Mouse (Mus musculus) forebrain, embryonic 15.5 days (tissue): Measurements from ENCODE around the gene Irgq. TPM values are rescaled to one million over a fixed set of nuclear protein-coding genes. Genes with fewer than 3 reads are reported as not detected.
"Not testable (repeated sequence)": the region's sequence is repeated elsewhere in the genome, so short reads cannot be mapped to it uniquely, and the experiment has no call there.

Source experiments
- ATAC-seq: fragments of 200-750 bp; cut with Nextera tagmentation; replicated peaks from 2 replicates; pipeline ENCODE4 v1.8.0; 2017; ENCODE audit warnings: mild to moderate bottlenecking, moderate TSS enrichment, moderate library complexity
- H3K27ac ChIP-seq: fragments of 300-500 bp; sonication (generic); replicated peaks from 2 replicates; pipeline ENCODE4 v1.5.1; 2015; ENCODE audit warnings: mild to moderate bottlenecking, inconsistent platforms
- H3K27me3 ChIP-seq: fragments of 300-500 bp; sonication (generic); 2 replicates; pipeline ENCODE4 v1.6.1; 2015; ENCODE audit warnings: inconsistent platforms
- H3K36me3 ChIP-seq: fragments of 300-500 bp; sonication (generic); 2 replicates; pipeline ENCODE4 v1.6.1; 2015; ENCODE audit warnings: mild to moderate bottlenecking, inconsistent platforms
- H3K4me1 ChIP-seq: fragments of 300-500 bp; sonication (generic); 2 replicates; pipeline ENCODE4 v1.6.1; 2015; ENCODE audit warnings: inconsistent platforms
- H3K4me2 ChIP-seq: fragments of 300-500 bp; sonication (generic); replicated peaks from 2 replicates; pipeline ENCODE4 v1.6.1; 2015; ENCODE audit warnings: mild to moderate bottlenecking, inconsistent platforms
- H3K4me3 ChIP-seq: fragments of 300-500 bp; sonication (generic); 2 replicates; pipeline ENCODE4 v1.5.1; 2015; ENCODE audit warnings: mild to moderate bottlenecking, inconsistent platforms
- H3K9ac ChIP-seq: fragments of 300-500 bp; sonication (generic); replicated peaks from 2 replicates; pipeline ENCODE4 v1.6.1; 2015; ENCODE audit warnings: mild to moderate bottlenecking, inconsistent platforms
- H3K9me3 ChIP-seq: fragments of 300-500 bp; sonication (generic); 2 replicates; pipeline ENCODE4 v1.6.1; 2016; ENCODE audit warnings: inconsistent platforms
- WGBS: fragments of 180-500 bp; shearing (Covaris S2); methylation state at CpG from one replicate; pipeline ENCODE4 v1.1.7; 2015; ENCODE audit warnings: mixed read lengths; 5-methylcytosine and 5-hydroxymethylcytosine counted together
- polyA plus RNA-seq: library from polyadenylated mRNA; unstranded; fragments of >200 nt; fragmentation: Nextera tagmentation; extraction: Ambion mirVana; gene quantifications from 2 replicates; pipeline ENCODE4 v1.2.1, GENCODE M21; 2015

Gene Irgq
- polyA plus RNA-seq, 1 experiment from 2014 or later, result 29.3 TPM

DNA sequence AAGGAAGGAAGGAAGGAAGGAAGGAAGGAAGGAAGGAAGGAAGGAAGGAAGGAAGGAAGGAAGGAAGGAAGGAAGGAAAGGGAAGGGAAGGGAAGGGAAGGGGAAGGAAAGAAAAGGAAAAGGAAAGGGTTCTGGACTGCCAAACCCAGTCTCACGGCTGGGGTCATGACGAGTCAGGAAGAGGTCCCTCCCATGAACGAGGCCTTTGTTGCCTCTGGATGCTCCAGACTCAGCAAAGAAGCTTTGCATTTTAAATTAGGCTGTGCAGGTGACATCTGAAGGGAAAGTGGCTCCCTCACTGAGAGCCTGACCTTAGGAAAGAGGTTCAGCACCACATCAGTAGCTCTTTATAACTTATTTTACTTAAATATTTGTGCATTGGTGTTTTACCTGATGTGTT lies 11.4 kb upstream of the Irgq start:
- WGBS, result 24% methylated on average over 3 of the region's 3 CpGs
- H3K4me3 ChIP-seq, result no peak overlapping the region
- peaks cover 14% of the 10 kb centered on the region; the same call in 1 of the 2 replicates for H3K4me1 ChIP-seq
- no peak overlapping the region for H3K27ac ChIP-seq
- H3K4me2 ChIP-seq, result no peak overlapping the region
- H3K9ac ChIP-seq, result no peak overlapping the region
- H3K36me3 ChIP-seq, result peaks cover 20% of the 10 kb centered on the region; the same call in 1 of the 2 replicates
- no peak for ATAC-seq
- no peaks in the 10 kb centered on the region for H3K27me3 ChIP-seq
- H3K9me3 ChIP-seq, result no peaks in the 10 kb centered on the region

DNA sequence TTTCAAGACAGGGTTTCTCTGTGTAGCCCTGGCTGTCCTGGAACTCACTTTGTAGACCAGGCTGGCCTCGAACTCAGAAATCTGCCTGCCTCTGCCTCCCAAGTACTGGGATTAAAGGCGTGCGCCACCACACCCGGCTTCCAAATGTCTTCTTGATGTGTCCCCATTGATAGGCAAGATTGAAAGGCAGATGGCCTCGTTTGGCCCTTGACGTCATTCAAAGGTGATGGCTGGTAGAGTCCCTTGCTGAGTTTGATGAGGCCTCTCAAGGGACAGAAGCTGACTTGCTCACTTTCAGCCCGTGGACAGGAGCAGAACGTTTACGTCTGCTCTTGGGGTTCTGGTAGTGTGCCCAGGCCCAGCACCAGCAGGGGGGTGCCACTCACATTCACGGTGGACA lies 10.4 kb upstream of the Irgq start:
- 83% methylated on average over 10 of the region's 10 CpGs for WGBS
- ATAC-seq, H3K4me2 ChIP-seq, H3K9me3 ChIP-seq, H3K4me3 ChIP-seq, H3K9ac ChIP-seq, H3K27me3 ChIP-seq, H3K27ac ChIP-seq: not testable (repeated sequence)
- Histone ChIP-seq H3K4me1 (peaks cover 13% of the 10 kb centered on the region; the same call in 1 of the 2 replicates), H3K36me3 (peaks cover 16% of the 10 kb centered on the region; the same call in 1 of the 2 replicates)

DNA sequence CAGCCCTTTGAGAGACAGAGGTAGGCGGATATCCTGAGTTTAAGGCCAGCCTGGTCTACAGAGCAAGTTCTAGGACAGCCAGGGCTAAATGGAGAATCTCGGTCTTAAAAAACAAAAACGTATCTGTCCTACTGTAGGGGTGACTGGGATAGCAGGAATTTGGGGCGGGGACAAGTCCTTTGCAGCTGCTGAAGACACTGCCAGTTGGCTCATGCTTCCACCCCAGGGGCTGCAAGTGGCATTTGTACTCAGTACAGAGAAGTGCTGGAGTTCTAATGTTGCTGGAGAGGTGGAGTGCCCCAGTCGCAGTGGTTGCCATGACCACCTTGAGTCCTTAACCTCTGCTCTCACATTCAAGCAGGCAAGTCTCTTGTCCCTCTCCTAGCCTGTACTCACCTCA lies 7.7 kb upstream of the Irgq start:
- peaks cover 13% of the 10 kb centered on the region; the same call in 1 of the 2 replicates for H3K4me1 ChIP-seq
- H3K36me3 ChIP-seq, result peaks cover 7% of the 10 kb centered on the region; the same call in 1 of the 2 replicates
- H3K9ac ChIP-seq, result no peak overlapping the region
- ATAC-seq, result no peak
- H3K27ac ChIP-seq, result no peak overlapping the region
- H3K27me3 ChIP-seq, result no peaks in the 10 kb centered on the region
- no peak overlapping the region for H3K4me3 ChIP-seq
- H3K4me2 ChIP-seq, result no peak overlapping the region
- 73% methylated on average over 5 of the region's 5 CpGs for WGBS
- no peaks in the 10 kb centered on the region for H3K9me3 ChIP-seq

- Histone ChIP-seq H3K36me3 (peaks cover 4% of the 10 kb centered on the region; the same call in 1 of the 2 replicates), H3K27ac (no peak overlapping the region), H3K9me3 (no peaks in the 10 kb centered on the region), H3K4me1 (peaks cover 9% of the 10 kb centered on the region; the same call in 1 of the 2 replicates), H3K27me3 (no peaks in the 10 kb centered on the region), H3K4me2 (no peak overlapping the region), H3K9ac (no peak overlapping the region), H3K4me3 (no peak overlapping the region)
- WGBS, result 85% methylated on average over 6 of the region's 6 CpGs
- ATAC-seq, result no peak
These were observed 6.8 kb upstream of the Irgq start for GRCm38 (mm10) chr7:24523723-24524122.

GRCm38 (mm10) chr7:24524978-24525377 lies 5.5 kb upstream of the Irgq start:
- Histone ChIP-seq H3K4me3 (no peak overlapping the region), H3K4me1 (peaks cover 18% of the 10 kb centered on the region), H3K9me3 (no peaks in the 10 kb centered on the region), H3K27me3 (no peaks in the 10 kb centered on the region), H3K36me3 (0 out of 2 replicates have a peak, but pooled peaks cover 3% of the 10 kb centered on the region), H3K4me2 (no peak overlapping the region), H3K9ac (no peak overlapping the region), H3K27ac (no peak overlapping the region)
- ATAC-seq, result no peak
- WGBS, result 79% methylated on average over 6 of the region's 6 CpGs

GRCm38 (mm10) chr7:24525686-24526420 lies 4.6 kb upstream of the Irgq start:
- no peak overlapping the region for H3K4me3 ChIP-seq
- peaks cover 18% of the 10 kb centered on the region for H3K4me1 ChIP-seq
- H3K27ac ChIP-seq, result peak overlapping the region; percentile 62
- H3K36me3 ChIP-seq, result no peaks in the 10 kb centered on the region
- H3K9ac ChIP-seq, result no peak overlapping the region
- H3K27me3 ChIP-seq, result no peaks in the 10 kb centered on the region
- WGBS, result 82% methylated on average over 12 of the region's 12 CpGs
- no peak for ATAC-seq
- H3K4me2 ChIP-seq, result no peak overlapping the region
- H3K9me3 ChIP-seq, result no peaks in the 10 kb centered on the region

- no peak overlapping the region for H3K9ac ChIP-seq
- no peaks in the 10 kb centered on the region for H3K27me3 ChIP-seq
- no peak overlapping the region for H3K4me2 ChIP-seq
- H3K9me3 ChIP-seq, result no peaks in the 10 kb centered on the region
- no peak overlapping the region for H3K4me3 ChIP-seq
- ATAC-seq, result no peak
- H3K4me1 ChIP-seq, result peaks cover 39% of the 10 kb centered on the region
- WGBS, result 94% methylated on average over 11 of the region's 11 CpGs
- H3K27ac ChIP-seq, result no peak overlapping the region
- H3K36me3 ChIP-seq, result peaks cover 8% of the 10 kb centered on the region
These were observed 1.6 kb upstream of the Irgq start for GRCm38 (mm10) chr7:24528861-24529260.

- peaks cover 47% of the 10 kb centered on the region for H3K4me1 ChIP-seq
- H3K9me3 ChIP-seq, result no peaks in the 10 kb centered on the region
- peak overlapping the region; percentile 93 for H3K27ac ChIP-seq
- H3K36me3 ChIP-seq, result peaks cover 15% of the 10 kb centered on the region
- H3K4me3 ChIP-seq, result peak overlapping the region; percentile 57
- WGBS, result 60% methylated on average over 11 of the region's 11 CpGs
- no peak for ATAC-seq
- H3K27me3 ChIP-seq, result no peaks in the 10 kb centered on the region
- H3K4me2 ChIP-seq, result peak overlapping the region; percentile 64
- peak overlapping the region; percentile 70 for H3K9ac ChIP-seq
These were observed 909 bp upstream of the Irgq start for GRCm38 (mm10) chr7:24529580-24529979.

DNA sequence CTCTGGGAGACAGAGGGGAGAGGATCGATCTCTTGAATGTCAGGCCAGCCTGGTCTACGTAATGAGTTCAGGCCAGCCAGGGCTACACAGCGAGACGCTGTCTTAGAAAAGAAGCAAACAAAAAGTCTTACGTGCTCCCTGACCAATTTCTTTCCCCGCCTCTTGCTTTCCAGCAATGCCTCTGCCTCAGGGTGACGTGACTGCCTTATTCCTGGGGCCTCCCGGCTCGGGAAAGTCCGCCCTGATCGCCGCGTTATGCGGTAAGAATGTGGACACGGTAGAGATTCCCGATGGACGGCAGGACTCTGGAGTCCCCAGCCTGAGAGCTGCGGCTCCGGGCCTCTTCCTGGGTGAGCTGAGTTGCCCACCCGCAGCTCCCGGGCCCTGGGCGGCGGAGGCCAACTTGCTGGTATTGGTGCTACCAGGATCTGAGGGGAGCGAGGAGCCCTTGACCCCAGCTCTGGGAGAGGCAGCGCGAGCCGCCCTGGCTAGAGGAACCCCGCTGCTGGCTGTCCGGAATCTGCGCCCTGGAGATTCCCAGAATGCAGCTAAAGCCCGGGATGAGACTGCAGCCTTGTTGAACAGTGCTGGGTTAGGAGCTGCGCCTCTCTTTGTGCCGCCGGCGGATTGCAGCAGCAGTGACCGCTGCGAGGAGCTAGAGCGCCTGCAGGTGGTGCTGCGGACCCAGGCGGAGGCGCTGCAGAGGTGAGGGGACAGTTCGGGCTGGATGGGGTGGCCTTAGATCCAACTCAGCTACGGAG lies 902 bp downstream of the Irgq start:
- Histone ChIP-seq H3K27ac (peak overlapping the region; percentile 91), H3K9ac (peak overlapping the region; percentile 82), H3K4me3 (peak overlapping the region; percentile 57), H3K27me3 (no peaks in the 10 kb centered on the region), H3K36me3 (peaks cover 32% of the 10 kb centered on the region), H3K9me3 (no peaks in the 10 kb centered on the region), H3K4me1 (peaks cover 46% of the 10 kb centered on the region), H3K4me2 (peak overlapping the region; percentile 64)
- peak; percentile 57 for ATAC-seq
- under 1% methylated on average over 43 of the region's 43 CpGs for WGBS

DNA sequence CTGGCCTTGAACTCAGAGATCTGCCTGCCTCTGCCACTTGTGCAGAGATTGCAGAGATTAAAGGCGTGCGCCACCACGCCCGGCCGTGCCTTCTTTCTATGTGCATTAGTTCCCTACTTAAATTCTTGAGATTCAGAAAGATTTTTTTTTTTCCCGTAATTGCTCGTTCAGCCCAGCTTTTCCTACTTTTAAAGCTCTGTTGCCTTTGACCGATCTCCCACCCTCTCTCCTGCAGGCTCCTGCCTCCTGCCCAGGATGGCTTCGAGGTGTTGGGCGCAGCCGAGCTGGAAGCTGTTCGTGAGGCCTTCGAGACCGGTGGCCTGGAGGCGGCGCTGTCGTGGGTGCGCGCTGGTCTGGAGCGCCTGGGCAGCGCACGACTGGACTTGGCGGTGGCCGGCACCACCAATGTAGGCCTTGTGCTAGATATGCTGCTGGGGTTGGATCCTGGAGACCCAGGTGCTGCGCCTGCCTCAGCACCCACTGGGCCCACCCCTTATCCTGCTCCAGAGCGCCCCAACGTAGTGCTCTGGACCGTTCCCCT lies 2.6 kb downstream of the Irgq start:
- Histone ChIP-seq H3K4me1 (peaks cover 47% of the 10 kb centered on the region), H3K27me3 (no peaks in the 10 kb centered on the region), H3K4me3 (no peak overlapping the region), H3K36me3 (peaks cover 33% of the 10 kb centered on the region), H3K27ac (no peak overlapping the region), H3K9ac (no peak overlapping the region), H3K4me2 (no peak overlapping the region), H3K9me3 (no peaks in the 10 kb centered on the region)
- no peak for ATAC-seq
- WGBS, result 60% methylated on average over 28 of the region's 28 CpGs

- H3K9me3 ChIP-seq, result no peaks in the 10 kb centered on the region
- no peak overlapping the region for H3K9ac ChIP-seq
- peaks cover 33% of the 10 kb centered on the region for H3K36me3 ChIP-seq
- no peak for ATAC-seq
- 24% methylated on average over 39 of the region's 42 CpGs for WGBS
- 0 out of 2 replicates have a peak overlapping the region, but pooled peaks have one; percentile 2 for H3K4me3 ChIP-seq
- H3K4me2 ChIP-seq, result 0 out of 2 replicates have a peak overlapping the region, but pooled peaks have one; percentile 9
- peaks cover 49% of the 10 kb centered on the region for H3K4me1 ChIP-seq
- H3K27me3 ChIP-seq, result no peaks in the 10 kb centered on the region
- H3K27ac ChIP-seq, result no peak overlapping the region
These were observed 3.3 kb downstream of the Irgq start for GRCm38 (mm10) chr7:24533806-24534205.

DNA sequence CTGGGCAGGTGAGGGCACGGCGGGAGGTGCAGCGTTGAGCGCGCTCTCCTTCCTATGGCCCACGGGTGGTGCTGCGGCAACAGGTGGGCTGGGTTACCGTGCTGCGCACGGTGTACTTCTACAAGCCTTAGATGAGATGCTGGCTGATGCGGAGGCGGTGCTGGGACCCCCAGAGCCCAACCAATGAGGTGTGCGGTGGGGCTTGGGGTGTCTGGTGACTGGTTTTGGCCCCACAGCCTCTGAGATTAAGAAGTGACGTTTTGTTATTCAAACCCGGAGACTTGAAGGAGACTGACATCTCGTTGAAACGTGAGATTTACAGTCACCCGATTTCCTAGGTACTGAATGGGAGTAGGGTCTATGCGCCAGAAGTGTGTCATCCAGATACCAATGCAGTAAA lies 3.8 kb downstream of the Irgq start:
- no peaks in the 10 kb centered on the region for H3K9me3 ChIP-seq
- H3K9ac ChIP-seq, result no peak overlapping the region
- WGBS, result 33% methylated on average over 19 of the region's 19 CpGs
- ATAC-seq, result no peak
- no peak overlapping the region for H3K27ac ChIP-seq
- peaks cover 33% of the 10 kb centered on the region for H3K36me3 ChIP-seq
- no peaks in the 10 kb centered on the region for H3K27me3 ChIP-seq
- H3K4me2 ChIP-seq, result 0 out of 2 replicates have a peak overlapping the region, but pooled peaks have one; percentile 9
- 0 out of 2 replicates have a peak overlapping the region, but pooled peaks have one; percentile 2 for H3K4me3 ChIP-seq
- peaks cover 47% of the 10 kb centered on the region for H3K4me1 ChIP-seq
